Mouse (Mus musculus) forebrain, embryonic 11.5 days (tissue): ENCODE measurements around the gene Napepld. TPM values are rescaled to one million over a fixed set of nuclear protein-coding genes. Genes with fewer than 3 reads are reported as not detected.

Experiments used
- ATAC-seq: fragments of 200-750 bp; cut with Nextera tagmentation; replicated peaks from 2 replicates; pipeline ENCODE4 v1.8.0; 2017; ENCODE audit warnings: moderate TSS enrichment; ENCODE audit not compliant: low FRiP score
- DNase-seq: peaks from one replicate; pipeline ENCODE4 v3.0.0-alpha.2; 2017; ENCODE audit warnings: low spot score
- H3K27ac ChIP-seq: fragments of 300-500 bp; sonication (generic); 2 replicates; pipeline ENCODE4 v1.5.1; 2014; ENCODE audit warnings: low read depth, low read length
- H3K27me3 ChIP-seq: fragments of 300-500 bp; sonication (generic); 2 replicates; pipeline ENCODE4 v1.6.1; 2014; ENCODE audit warnings: mild to moderate bottlenecking, low read length, mixed read lengths; ENCODE audit not compliant: control insufficient read depth, insufficient read depth
- H3K36me3 ChIP-seq: fragments of 300-500 bp; sonication (generic); 2 replicates; pipeline ENCODE4 v1.6.1; 2014; ENCODE audit warnings: mild to moderate bottlenecking, low read length, moderate library complexity, mixed read lengths; ENCODE audit not compliant: control insufficient read depth, insufficient read depth
- H3K4me1 ChIP-seq: fragments of 300-500 bp; sonication (generic); replicated peaks from 2 replicates; pipeline ENCODE4 v1.6.1; 2014; ENCODE audit warnings: low read length, mixed read lengths; ENCODE audit not compliant: control insufficient read depth, insufficient read depth
- H3K4me2 ChIP-seq: fragments of 300-500 bp; sonication (generic); 2 replicates; pipeline ENCODE4 v1.6.1; 2014; ENCODE audit warnings: low read depth, mild to moderate bottlenecking, low read length, moderate library complexity, mixed read lengths; ENCODE audit not compliant: severe bottlenecking
- H3K4me3 ChIP-seq: fragments of 300-500 bp; sonication (generic); 2 replicates; pipeline ENCODE4 v1.5.1; 2014; ENCODE audit warnings: low read depth, low read length
- H3K9ac ChIP-seq: fragments of 300-500 bp; sonication (generic); 2 replicates; pipeline ENCODE4 v1.6.1; 2014; ENCODE audit warnings: low read length
- H3K9me3 ChIP-seq: fragments of 300-500 bp; sonication (generic); 2 replicates; pipeline ENCODE4 v1.6.1; 2016; ENCODE audit warnings: low read length, mixed read lengths; ENCODE audit not compliant: control insufficient read depth
- WGBS: fragments of 180-500 bp; shearing (Covaris S2); extraction: QIAGEN DNeasy Blood & Tissue Kit; methylation state at CpG from one replicate; pipeline ENCODE4 v1.1.7; 2014; 5-methylcytosine and 5-hydroxymethylcytosine counted together
- polyA plus RNA-seq: library from polyadenylated mRNA; unstranded; fragments of >200 nt; fragmentation: Nextera tagmentation; extraction: Ambion mirVana; gene quantifications from 2 replicates; pipeline ENCODE4 v1.2.1, GENCODE M21; 2014

Napepld gene
- polyA plus RNA-seq, 1 experiment from 2014 or later: 20.3 TPM

- Histone ChIP-seq H3K9me3 (no peaks in the 10 kb centered on the region), H3K4me2 (no peak overlapping the region), H3K36me3 (peaks cover 14% of the 10 kb centered on the region; the same call in 1 of the 2 replicates), H3K4me3 (no peak overlapping the region), H3K27me3 (no peaks in the 10 kb centered on the region), H3K9ac (no peak overlapping the region), H3K4me1 (no peaks in the 10 kb centered on the region), H3K27ac (no peak overlapping the region)
- DNase-seq: peak; percentile 8
- no peak for ATAC-seq
- 93% methylated on average over 7 of the region's 7 CpGs for WGBS
Observed at GRCm38 (mm10) chr5:21651885-21652612, 49.1 kb downstream of the Napepld start.

- ATAC-seq: no peak
- no peak overlapping the region for H3K4me3 ChIP-seq
- peaks cover 14% of the 10 kb centered on the region; the same call in 1 of the 2 replicates for H3K36me3 ChIP-seq
- peak; percentile 38 for DNase-seq
- no peaks in the 10 kb centered on the region for H3K4me1 ChIP-seq
- no peaks in the 10 kb centered on the region for H3K27me3 ChIP-seq
- H3K4me2 ChIP-seq: no peak overlapping the region
- 83% methylated on average over 2 of the region's 2 CpGs for WGBS
- H3K9me3 ChIP-seq: no peaks in the 10 kb centered on the region
- H3K27ac ChIP-seq: no peak overlapping the region
- no peak overlapping the region for H3K9ac ChIP-seq
Observed at GRCm38 (mm10) chr5:21650736-21651135, 50.5 kb downstream of the Napepld start.

- ATAC-seq: no peak
Observed at GRCm38 (mm10) chr5:21646133-21646491, 55.1 kb downstream of the Napepld start.

GRCm38 (mm10) chr5:21645439-21646132, 55.6 kb downstream of the Napepld start, which contains the start of the genes Fbxl13 and Armc10:
TSS of gene Fbxl13 (minus strand) at chr5:21645634.
TSS of gene Armc10 (plus strand) at chr5:21645813.
- Histone ChIP-seq H3K36me3 (peaks cover 5% of the 10 kb centered on the region; the same call in 1 of the 2 replicates), H3K27me3 (no peaks in the 10 kb centered on the region), H3K4me1 (no peaks in the 10 kb centered on the region), H3K9ac (peak within 1 kb of the TSS; percentile 91), H3K27ac (peak within 1 kb of the TSS; percentile 90), H3K4me2 (peak within 1 kb of the TSS; percentile 81), H3K4me3 (peak within 1 kb of the TSS; percentile 84), H3K9me3 (no peaks in the 10 kb centered on the region)
- WGBS: 1% methylated on average over 39 of the region's 40 CpGs
- DNase-seq (peak; percentile 95), ATAC-seq (peak; percentile 99)

More at GRCm38 (mm10) chr5:21646133-21646491, 55.1 kb downstream of the Napepld start:
- Histone ChIP-seq H3K9me3 (no peaks in the 10 kb centered on the region), H3K9ac (peak overlapping the region; percentile 91), H3K4me2 (peak overlapping the region; percentile 81), H3K4me1 (no peaks in the 10 kb centered on the region), H3K4me3 (peak overlapping the region; percentile 84), H3K27ac (peak overlapping the region; percentile 90), H3K36me3 (peaks cover 5% of the 10 kb centered on the region; the same call in 1 of the 2 replicates), H3K27me3 (no peaks in the 10 kb centered on the region)
- DNase-seq: no peak
- under 1% methylated on average over 25 of the region's 25 CpGs for WGBS

GRCm38 (mm10) chr5:21644891-21645438, 56.2 kb downstream of the Napepld start:
- peak overlapping the region; percentile 84 for H3K4me3 ChIP-seq
- peak; percentile 1; the same call in 1 of the 2 replicates for ATAC-seq
- H3K27ac ChIP-seq: no peak overlapping the region
- no peak for DNase-seq
- no peaks in the 10 kb centered on the region for H3K4me1 ChIP-seq
- H3K36me3 ChIP-seq: peaks cover 5% of the 10 kb centered on the region; the same call in 1 of the 2 replicates
- H3K9ac ChIP-seq: 0 out of 2 replicates have a peak overlapping the region, but pooled peaks have one; percentile 5
- H3K4me2 ChIP-seq: peak overlapping the region; percentile 45
- 11% methylated on average over 14 of the region's 14 CpGs for WGBS
- no peaks in the 10 kb centered on the region for H3K9me3 ChIP-seq
- no peaks in the 10 kb centered on the region for H3K27me3 ChIP-seq

GRCm38 (mm10) chr5:21643606-21644005, 57.6 kb downstream of the Napepld start:
- ATAC-seq: no peak
- H3K9ac ChIP-seq: no peak overlapping the region
- H3K4me3 ChIP-seq: no peak overlapping the region
- 43% methylated on average over 1 of the region's 1 CpGs for WGBS
- no peak overlapping the region for H3K4me2 ChIP-seq
- no peak for DNase-seq
- H3K27ac ChIP-seq: no peak overlapping the region
- H3K27me3 ChIP-seq: no peaks in the 10 kb centered on the region
- H3K36me3 ChIP-seq: no peaks in the 10 kb centered on the region
- no peaks in the 10 kb centered on the region for H3K9me3 ChIP-seq
- H3K4me1 ChIP-seq: no peaks in the 10 kb centered on the region

- DNase-seq (peak; percentile 61), ATAC-seq (no peak)
- no peak overlapping the region for H3K27ac ChIP-seq
- H3K9me3 ChIP-seq: no peaks in the 10 kb centered on the region
- H3K9ac ChIP-seq: no peak overlapping the region
- no peaks in the 10 kb centered on the region for H3K36me3 ChIP-seq
- no peaks in the 10 kb centered on the region for H3K27me3 ChIP-seq
- WGBS: 3% methylated on average over 1 of the region's 1 CpGs
- no peak overlapping the region for H3K4me2 ChIP-seq
- no peak overlapping the region for H3K4me3 ChIP-seq
- H3K4me1 ChIP-seq: no peaks in the 10 kb centered on the region
Observed at GRCm38 (mm10) chr5:21640961-21641360, 60.2 kb downstream of the Napepld start.

GRCm38 (mm10) chr5:21625916-21626315, 75.3 kb downstream of the Napepld start:
- Histone ChIP-seq H3K4me2 (no peak overlapping the region), H3K9ac (no peak overlapping the region), H3K27me3 (no peaks in the 10 kb centered on the region), H3K36me3 (no peaks in the 10 kb centered on the region), H3K4me3 (no peak overlapping the region), H3K9me3 (no peaks in the 10 kb centered on the region), H3K27ac (no peak overlapping the region), H3K4me1 (no peaks in the 10 kb centered on the region)
- DNase-seq (no peak), ATAC-seq (no peak)
